In the genomic region with DNA sequence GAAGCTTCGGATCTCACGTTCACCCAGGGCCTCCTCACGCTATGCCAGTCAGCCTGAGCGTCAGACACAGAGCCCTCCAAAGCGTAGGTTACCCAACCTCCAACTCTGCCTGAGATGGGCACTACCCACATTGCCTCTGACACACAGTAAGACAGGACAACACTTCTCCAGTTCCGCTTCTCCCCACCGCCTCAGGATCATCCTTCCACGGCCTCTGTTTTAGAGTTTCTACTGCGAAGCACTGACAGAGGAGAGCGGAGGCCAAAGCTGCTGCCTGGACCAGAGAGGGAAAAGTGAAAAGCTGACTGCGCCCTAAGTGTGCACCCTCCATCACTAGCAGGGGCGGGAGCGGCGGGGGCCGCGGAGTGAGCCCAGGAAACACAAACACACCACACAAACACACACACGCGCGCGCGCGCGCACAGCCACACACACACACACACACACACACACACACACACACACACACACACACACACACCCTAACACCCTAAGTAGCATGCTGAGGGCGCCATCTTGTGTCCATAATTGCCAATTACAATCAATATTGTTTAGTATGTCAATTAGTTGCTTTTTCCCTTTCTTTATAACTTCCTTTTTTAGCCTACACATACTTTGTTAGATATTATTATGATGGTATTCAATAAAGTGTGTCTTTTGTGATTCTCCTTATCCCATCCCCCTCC, we compare ENCODE assay signal across 8 mouse cellular contexts. TPM values are rescaled to one million over a fixed set of nuclear protein-coding genes. Genes with fewer than 3 reads are reported as not detected.
DNase-seq lines count a peak whose midpoint lies in the region; ATAC-seq and TF ChIP-seq lines count a peak whose summit lies in the region.

No protein-coding gene starts in this region.

- no peak overlapping the region for H3K4me3 ChIP-seq in spleen, adult 2 months (ENCODE audit: extremely low read depth, insufficient read depth, insufficient read length)
- H3K4me3 ChIP-seq in hindbrain, embryonic 14.5 days (replicated peaks; ENCODE audit: low read length) = peak overlapping the region; percentile 16; the same call in 1 of the 2 replicates
- H3K4me3 ChIP-seq in midbrain, embryonic 13.5 days (replicated peaks) = peak overlapping the region; percentile 24; the same call in 1 of the 2 replicates

- H3K27ac ChIP-seq in spleen, adult 2 months (ENCODE audit: insufficient read depth, low read length) = no peak overlapping the region
- H3K27ac ChIP-seq in hindbrain, embryonic 14.5 days = no peak overlapping the region
- no peak overlapping the region for H3K27ac ChIP-seq in midbrain, embryonic 13.5 days

- peak; percentile 51; the same call in 1 of the 2 replicates for ATAC-seq in hindbrain, embryonic 14.5 days (ENCODE audit: low FRiP score)
- peak; percentile 73; the same call in 1 of the 2 replicates for ATAC-seq in midbrain, embryonic 13.5 days
- no peak for ATAC-seq in erythroid progenitor cell, adult 5-6 weeks (replicated peaks; ENCODE audit: low FRiP score, poor library complexity, severe bottlenecking)

- H3K4me2 ChIP-seq in hindbrain, embryonic 14.5 days (replicated peaks) = peak overlapping the region; percentile 47
- H3K4me2 ChIP-seq in midbrain, embryonic 13.5 days (replicated peaks) = peak overlapping the region; percentile 49

- no peaks in the 10 kb centered on the region for H3K9me3 ChIP-seq in hindbrain, embryonic 14.5 days (ENCODE audit: control insufficient read depth, low read length)
- H3K9me3 ChIP-seq in midbrain, embryonic 13.5 days = no peaks in the 10 kb centered on the region

- no peaks in the 10 kb centered on the region for H3K27me3 ChIP-seq in spleen, adult 2 months (ENCODE audit: control insufficient read depth, insufficient read depth, low read length)
- no peaks in the 10 kb centered on the region for H3K27me3 ChIP-seq in hindbrain, embryonic 14.5 days (ENCODE audit: control insufficient read depth, insufficient read depth, low read length)
- no peaks in the 10 kb centered on the region for H3K27me3 ChIP-seq in midbrain, embryonic 13.5 days

- peaks cover 2% of the 10 kb centered on the region; the same call in 1 of the 2 replicates for H3K4me1 ChIP-seq in spleen, adult 2 months (ENCODE audit: control insufficient read depth, insufficient read depth, insufficient read length)
- H3K4me1 ChIP-seq in hindbrain, embryonic 14.5 days (replicated peaks; ENCODE audit: control insufficient read depth, insufficient read depth, low read length) = no peaks in the 10 kb centered on the region
- H3K4me1 ChIP-seq in midbrain, embryonic 13.5 days (replicated peaks) = no peaks in the 10 kb centered on the region

- H3K9ac ChIP-seq in hindbrain, embryonic 14.5 days = no peak overlapping the region
- H3K9ac ChIP-seq in midbrain, embryonic 13.5 days (replicated peaks) = no peak overlapping the region

- H3K36me3 ChIP-seq in spleen, adult 2 months (ENCODE audit: control insufficient read depth, insufficient read depth, low read length) = no peaks in the 10 kb centered on the region
- H3K36me3 ChIP-seq in hindbrain, embryonic 14.5 days (replicated peaks; ENCODE audit: control insufficient read depth, insufficient read depth) = no peaks in the 10 kb centered on the region
- H3K36me3 ChIP-seq in midbrain, embryonic 13.5 days = no peaks in the 10 kb centered on the region

- TF ChIP-seq CTCF in spleen, adult 2 months (IDR thresholded peaks at IDR 0.05; ENCODE audit: extremely low read depth, insufficient read depth, insufficient read length, insufficient replicate concordance) = peak; percentile 48; the same call in 1 of the 2 replicates

- peak; percentile 19 for DNase-seq in adrenal gland, postnatal 14 days
- no peak for DNase-seq in adrenal gland, postnatal 4 days (ENCODE audit: low spot score in 2 of 2)
- DNase-seq in spleen, adult 2 months (ENCODE audit: low read depth in 1 of 2, low spot score in 2 of 2) = no peak
- no peak for DNase-seq in spleen, adult 18-20 months
- peak; percentile 85 for DNase-seq in hindbrain, embryonic 14.5 days (ENCODE audit: low spot score)
- DNase-seq in right cerebral cortex, postnatal 36 days (ENCODE audit: low spot score in 2 of 2) = no peak

- WGBS in spleen, adult 2 months = 52% methylated on average over 24 of the region's 24 CpGs
- WGBS in hindbrain, embryonic 14.5 days = 37% methylated on average over 24 of the region's 24 CpGs
- 31% methylated on average over 24 of the region's 24 CpGs for WGBS in midbrain, embryonic 13.5 days

- no peak for TF ChIP-seq POLR2A in spleen, adult 2 months (IDR thresholded peaks at IDR 0.05; ENCODE audit: low read depth, low read length)

RNA-seq across cellular contexts. Expression of gene Arhgap22, which starts 8.4 kb away (rescaled TPM):
- total RNA-seq in adrenal gland, postnatal 14 days (2021) = 6.0 and 7.2 TPM in 2 replicates
- total RNA-seq in adrenal gland, postnatal 4 days (2021) = 1 to 10 TPM; 8.7 to 9.7 TPM
- polyA plus RNA-seq in spleen, adult 2 months (2012; rRNA removed) = 11.1 and 13.4 TPM in 2 replicates
- polyA plus RNA-seq in hindbrain, embryonic 14.5 days (2014; fragmentation: Nextera tagmentation; extraction: Ambion mirVana) = 2.8 and 3.5 TPM in 2 replicates
- polyA plus RNA-seq in midbrain, embryonic 13.5 days (2015; fragmentation: Nextera tagmentation; extraction: Ambion mirVana) = 0.44 and 0.48 TPM in 2 replicates
- not detected in 2 replicates for total RNA-seq in erythroid progenitor cell, adult 5-6 weeks (2015; ENCODE audit: low replicate concordance)
- 3.1 TPM in 1 of 2 replicates, not detected in the other for total RNA-seq in erythroid progenitor cell, adult 5-6 weeks (2017; ENCODE audit: low replicate concordance)

RNA-seq across cellular contexts. Expression of gene Wdfy4, which starts 20.1 kb away (rescaled TPM):
- 2.6 and 12.9 TPM in 2 replicates for total RNA-seq in adrenal gland, postnatal 14 days (2021)
- total RNA-seq in adrenal gland, postnatal 4 days (2021) = 1 to 10 TPM; 2.8 to 5.9 TPM
- polyA plus RNA-seq in spleen, adult 2 months (2012; rRNA removed) = 87.5 and 92.6 TPM in 2 replicates
- 0.17 and 0.19 TPM in 2 replicates for polyA plus RNA-seq in hindbrain, embryonic 14.5 days (2014; fragmentation: Nextera tagmentation; extraction: Ambion mirVana)
- 0.05 and 0.09 TPM in 2 replicates for polyA plus RNA-seq in midbrain, embryonic 13.5 days (2015; fragmentation: Nextera tagmentation; extraction: Ambion mirVana)
- 9.6 and 32.4 TPM in 2 replicates for total RNA-seq in erythroid progenitor cell, adult 5-6 weeks (2015; ENCODE audit: low replicate concordance)
- total RNA-seq in erythroid progenitor cell, adult 5-6 weeks (2017; ENCODE audit: low replicate concordance) = 5.2 and 7.8 TPM in 2 replicates

Comparison
In these comparisons a context has a peak if more than half of its experiments do, and no peak if none do; other contexts are left out.
1. DNase-seq: peak in adrenal gland, postnatal 14 days (single experiment) and hindbrain, embryonic 14.5 days (single experiment); none in adrenal gland, postnatal 4 days (0 of 2), spleen, adult 2 months (0 of 2), spleen, adult 18-20 months (0 of 2) and right cerebral cortex, postnatal 36 days (0 of 2).